Mouse (Mus musculus) frontal cortex, postnatal 36 days (tissue): Measurements from ENCODE around the gene Primpol.
A peak's percentile ranks its signal among the peaks of the same experiment; 100 is the strongest.

ENCODE experiments used
- DNase-seq, 2 experiments: peaks; one replicate each; pipeline ENCODE4 v3.0.0; 2022; ENCODE audit warnings: low spot score in 2 of 2

The Primpol gene

DNA sequence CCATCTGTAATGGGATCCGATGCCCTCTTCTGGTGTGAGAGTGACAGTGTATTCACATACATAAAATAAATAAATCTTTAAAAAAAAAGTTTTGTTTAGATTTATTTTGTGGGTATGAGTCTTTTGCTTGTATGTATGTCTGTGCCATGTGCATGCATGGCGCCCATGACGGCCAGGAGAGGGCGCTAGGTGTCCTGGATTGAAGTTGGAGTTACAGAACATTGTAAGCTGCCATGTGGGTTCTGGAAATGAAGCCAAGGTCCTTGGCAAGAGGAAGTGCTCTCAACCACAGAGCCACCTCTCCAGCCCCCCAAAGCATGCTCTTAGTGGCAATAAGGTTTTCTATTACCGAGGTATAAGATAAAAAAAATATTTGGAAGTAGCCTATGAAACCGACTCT lies 57.6 kb downstream of the Primpol start:
- DNase-seq = peak in 1 of 2 experiments; percentile 24

DNA sequence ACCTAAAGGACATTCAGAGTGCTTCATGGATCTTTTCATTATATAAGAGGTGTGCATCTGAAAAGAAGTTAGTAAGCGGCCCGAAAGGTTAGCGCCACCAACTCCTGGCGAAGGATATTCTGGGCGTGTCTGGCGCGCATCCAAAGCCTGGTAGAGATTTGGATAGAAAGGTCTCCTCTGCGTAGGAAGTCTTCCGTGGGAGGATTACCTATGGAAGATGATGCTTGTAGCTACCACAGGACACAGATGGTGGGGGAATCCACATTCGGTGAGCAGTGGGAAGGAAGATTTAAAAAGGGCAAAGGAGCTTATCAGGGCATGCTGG lies 64.6 kb downstream of the Primpol start:
- peak in 1 of 2 experiments; percentile 14 for DNase-seq

DNA sequence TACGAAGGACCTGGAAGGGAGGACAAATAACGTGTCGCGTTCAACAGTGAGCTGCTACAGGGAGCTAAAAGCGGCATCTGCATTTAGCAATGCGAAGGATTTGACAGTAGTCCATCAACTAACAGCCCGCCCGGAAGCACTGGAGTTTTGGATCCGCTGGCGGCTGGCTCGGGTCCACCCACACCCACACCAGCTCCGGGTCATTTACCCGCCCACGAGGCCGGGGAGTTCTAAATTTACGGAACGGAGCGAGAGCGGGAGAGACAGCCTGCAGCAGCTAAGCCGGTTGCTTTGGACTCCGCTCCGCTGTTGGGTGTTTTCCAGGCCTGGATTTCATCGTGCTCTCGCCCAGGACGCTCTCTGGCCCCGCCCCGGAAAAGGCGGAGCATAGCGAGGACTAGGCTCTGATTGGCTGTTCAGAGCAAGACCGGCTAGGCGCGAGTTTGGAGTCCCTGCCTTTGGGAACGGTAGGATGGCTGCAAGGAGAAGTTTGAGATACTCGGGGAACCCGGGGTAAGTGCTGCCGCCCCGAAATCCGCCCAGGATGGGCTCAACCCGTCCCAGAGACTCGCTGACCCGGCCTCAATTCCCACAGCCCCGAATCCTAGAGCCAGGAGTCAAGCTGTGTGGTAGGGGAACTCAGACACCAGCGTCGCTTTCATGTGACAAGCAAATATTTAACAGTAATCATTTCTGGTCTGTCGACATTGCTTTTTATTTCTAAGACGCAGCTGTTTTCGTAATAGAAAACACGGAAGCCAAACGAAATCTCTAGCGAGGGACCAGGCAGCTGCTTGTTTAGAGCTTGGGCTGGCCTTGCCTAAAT lies 65.2 kb downstream of the Primpol start, which contains the start of gene Cenpu:
Gene Cenpu (plus strand): TSS at position 414 of the 826 bp plus-strand sequence.
- DNase-seq = peak; percentile 100

DNA sequence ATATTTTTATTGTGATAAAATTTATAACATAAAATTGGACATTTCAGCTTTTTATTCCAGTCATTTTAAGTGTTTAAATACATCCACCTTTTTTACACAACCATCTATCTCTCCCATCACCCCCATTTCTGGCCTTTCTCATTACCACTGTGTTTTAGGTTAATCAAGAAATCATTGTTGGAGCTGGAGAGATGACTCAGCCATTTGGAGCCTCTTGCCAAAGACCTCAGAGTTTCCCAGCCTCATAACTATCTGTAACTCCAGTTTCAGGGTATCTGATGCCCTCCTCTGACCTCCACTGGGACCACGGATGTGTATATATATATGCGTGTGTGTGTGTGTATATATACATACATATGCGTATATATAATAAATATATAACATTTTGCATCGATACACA lies 66.0 kb downstream of the Primpol start:
- peak in 1 of 2 experiments; percentile 14 for DNase-seq

DNA sequence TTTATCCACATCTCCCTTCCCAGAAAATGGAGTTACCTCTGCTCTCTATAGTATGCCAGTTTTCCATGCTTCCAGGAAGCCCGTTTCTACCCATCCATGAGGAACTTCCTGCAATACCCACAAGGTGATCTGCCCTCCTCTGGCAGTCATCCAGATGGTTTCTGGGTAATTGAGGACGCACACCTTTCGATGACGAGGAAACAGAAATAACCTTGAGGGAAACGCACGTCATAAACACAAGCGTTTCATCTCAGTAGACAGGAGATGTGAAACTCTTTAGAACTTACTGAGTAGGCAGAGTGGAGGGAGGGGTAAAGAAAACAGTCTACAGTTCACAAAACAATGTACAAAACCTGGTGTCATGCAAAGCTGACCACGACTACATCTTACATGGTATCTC lies 67.0 kb downstream of the Primpol start:
- no peak for DNase-seq

GRCm38 (mm10) chr8:46547245-46547644 lies 69.8 kb downstream of the Primpol start:
- DNase-seq = peak in 1 of 2 experiments; percentile 43

DNA sequence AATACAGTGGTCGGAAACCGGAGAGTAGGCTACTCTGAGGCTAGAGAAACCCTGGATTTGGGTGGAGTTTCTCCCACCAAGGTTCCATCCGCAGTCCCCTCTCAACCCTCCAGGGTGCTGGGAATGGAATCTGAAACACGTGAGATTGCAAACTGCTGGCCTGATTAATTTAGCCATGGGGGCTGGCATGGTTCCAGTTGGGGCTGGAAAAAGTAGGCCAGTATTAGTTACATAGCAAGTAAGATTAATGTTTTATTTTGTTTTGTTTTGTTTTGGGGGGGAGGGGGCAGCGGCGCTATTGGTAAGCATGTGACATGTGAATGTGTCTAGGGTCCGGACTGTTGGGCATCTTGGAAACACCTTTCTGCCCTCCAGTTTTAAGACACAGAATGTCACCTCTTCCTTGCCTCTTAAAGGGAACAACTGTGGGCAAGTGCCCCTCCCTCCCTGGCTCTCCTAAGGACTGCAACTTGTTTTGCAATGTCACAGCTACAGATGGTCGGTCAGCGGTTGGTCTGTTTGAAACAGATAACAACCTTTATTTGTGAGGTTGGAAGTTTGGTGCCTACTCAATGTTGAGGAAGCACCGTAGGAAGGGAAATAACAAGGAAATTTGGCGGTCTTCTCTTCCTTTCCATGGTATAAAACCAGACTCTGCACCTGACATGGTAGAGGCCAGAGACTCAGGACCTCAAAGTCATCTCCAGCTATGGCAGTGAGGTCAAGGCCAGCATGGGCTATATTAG lies 70.4 kb downstream of the Primpol start:
- DNase-seq = no peak

DNA sequence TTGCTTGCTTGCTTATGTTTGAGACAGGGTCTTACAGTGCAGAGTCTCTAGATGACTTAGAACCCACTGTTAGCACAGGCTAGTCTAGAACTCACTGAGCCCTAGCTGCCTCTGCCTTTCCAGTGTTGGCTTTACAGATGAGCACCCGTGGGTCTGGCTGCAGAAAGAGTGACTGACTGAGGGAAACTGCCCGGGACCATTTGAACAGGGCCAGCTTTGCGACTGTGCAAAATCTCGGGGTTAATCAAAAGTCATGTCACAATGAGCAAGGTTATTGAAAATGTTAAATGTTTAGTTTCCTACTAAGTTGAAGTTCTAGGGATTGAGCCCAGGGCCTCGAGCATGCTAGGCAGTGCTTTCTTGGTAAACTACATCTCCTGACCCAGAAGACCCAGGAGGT lies 71.2 kb downstream of the Primpol start:
- DNase-seq = no peak

- no peak for DNase-seq
Observed at GRCm38 (mm10) chr8:46543662-46544061, 73.3 kb downstream of the Primpol start.

DNA sequence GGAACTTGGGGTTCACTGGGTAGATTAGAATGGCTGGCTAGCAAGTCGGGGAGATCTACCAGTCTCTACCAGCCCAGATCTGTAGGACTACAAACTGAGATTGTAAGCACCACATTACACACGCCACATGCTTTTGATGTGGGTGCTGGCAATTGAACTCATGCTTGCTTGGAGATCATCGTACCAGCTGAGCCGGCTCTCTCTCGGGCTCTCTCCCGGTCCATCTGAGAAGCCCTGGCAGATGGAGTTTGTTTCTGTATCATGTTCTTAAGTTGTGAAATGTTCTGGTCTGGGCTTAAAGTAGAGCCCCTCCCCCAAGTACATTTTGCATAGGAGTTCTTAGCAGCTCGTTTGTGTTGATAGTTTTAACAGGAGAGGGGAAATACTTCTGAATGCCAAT lies 73.8 kb downstream of the Primpol start:
- DNase-seq = no peak

DNA sequence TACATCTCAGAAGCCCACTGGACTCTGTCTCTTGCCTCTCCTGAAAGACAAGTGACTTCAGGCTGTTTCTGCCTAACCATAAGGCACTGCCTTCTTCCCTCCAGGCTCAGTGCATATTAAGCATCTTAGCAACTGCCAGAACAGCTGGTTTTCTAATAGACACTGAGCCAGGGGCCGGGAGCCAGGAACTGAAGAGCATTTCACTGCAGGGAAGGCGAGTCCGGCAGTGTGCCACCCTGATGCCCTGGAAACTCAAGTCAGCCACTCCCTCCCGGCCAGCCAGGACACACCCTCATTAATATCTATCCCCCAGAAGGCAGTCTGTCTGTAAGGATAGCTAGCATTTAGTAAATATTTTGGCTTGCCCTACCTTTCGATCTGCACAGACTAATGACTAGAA lies 77.3 kb downstream of the Primpol start:
- peak in 1 of 2 experiments; percentile 7 for DNase-seq

DNA sequence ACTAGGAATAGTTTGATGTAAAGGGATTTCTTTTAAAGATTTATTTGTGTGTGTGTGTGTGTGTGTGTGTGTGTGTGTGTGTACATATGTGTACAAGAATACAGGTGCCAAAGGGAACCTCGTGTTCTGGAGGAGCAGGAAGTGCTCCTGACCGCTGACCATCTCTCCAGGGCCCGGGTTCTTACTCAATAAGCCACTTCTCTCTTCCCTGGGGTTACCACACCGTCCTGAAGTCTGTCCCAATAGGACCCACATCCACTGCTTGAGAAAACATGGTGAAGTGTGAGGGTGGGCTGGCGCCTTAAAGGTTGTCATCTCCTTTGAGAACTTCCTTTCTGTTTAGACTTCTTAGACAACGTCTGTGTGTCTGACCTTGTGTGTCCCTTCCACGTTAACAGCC lies 83.1 kb downstream of the Primpol start:
- DNase-seq = no peak

- DNase-seq = no peak
Observed at GRCm38 (mm10) chr8:46530541-46530940, 86.5 kb downstream of the Primpol start.

DNA sequence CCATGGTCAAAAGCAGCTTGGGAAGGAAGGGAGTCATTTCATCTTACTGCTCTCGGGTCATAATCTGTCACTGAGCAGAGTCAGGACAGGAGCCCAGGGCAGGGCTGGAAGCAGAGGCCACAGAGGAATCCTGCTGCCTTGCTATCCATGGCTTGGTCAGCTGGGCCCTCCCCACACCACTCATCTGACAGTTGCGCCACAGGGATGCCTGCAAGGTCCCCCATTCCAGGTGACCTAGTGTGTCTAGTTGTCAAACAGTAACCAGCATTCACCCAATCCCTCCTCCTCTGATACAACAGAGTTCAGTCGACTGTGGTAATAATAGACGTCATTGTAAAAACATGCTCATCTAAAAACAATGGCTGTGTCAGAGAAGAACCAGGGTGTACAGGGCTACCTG lies 87.5 kb downstream of the Primpol start:
- no peak for DNase-seq

DNA sequence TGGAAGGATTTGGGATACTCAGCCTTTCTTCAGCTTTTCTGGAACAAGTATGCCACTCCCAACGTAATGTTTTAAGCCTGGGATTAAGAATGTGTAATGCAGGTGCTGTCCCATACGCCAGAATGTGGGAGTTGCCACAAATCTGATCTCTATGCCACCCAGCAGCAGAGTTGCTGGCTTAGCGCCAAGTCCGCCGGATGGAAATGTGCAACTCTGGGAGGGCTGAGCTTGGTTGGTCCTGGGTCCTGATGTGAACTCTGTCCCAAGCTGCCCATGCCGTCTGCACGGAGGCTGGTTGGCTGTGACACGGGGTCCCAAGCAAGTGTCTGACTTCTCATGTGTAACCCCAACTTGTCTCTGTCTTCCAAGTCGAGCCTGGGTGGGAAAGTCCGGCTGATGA lies 90.2 kb downstream of the Primpol start:
- no peak for DNase-seq

GRCm38 (mm10) chr8:46526098-46526497 lies 90.9 kb downstream of the Primpol start:
- DNase-seq = no peak
